Mouse (Mus musculus) lung, postnatal 4 days (tissue): ENCODE data around the gene Tbc1d22a.
"Not testable (repeated sequence)": the region's sequence is repeated elsewhere in the genome, so short reads cannot be mapped to it uniquely, and the experiment has no call there.

Experiments
- DNase-seq, 2 experiments: peaks; one replicate each; pipeline ENCODE4 v3.0.0; 2021

Tbc1d22a gene

DNA sequence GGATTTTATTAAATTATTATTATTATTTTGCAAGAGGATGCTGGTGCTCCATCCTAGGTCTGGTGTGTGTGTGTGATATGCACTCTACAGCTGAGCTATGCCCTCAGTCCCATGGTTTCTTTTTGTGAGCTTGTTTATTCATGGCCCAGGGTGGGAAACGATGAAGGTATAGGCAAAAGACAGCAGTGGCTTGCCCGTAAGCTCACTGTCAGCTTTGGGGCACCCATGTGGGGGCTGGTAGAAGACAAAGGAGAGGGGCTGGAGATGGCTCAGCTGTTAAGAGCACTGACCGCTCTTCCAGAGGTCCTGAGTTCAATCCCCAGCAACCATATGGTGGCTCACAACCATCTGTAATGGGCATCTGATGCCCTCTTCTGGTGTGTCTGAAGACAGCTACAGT, 32.9 kb upstream of the Tbc1d22a start:
- not testable (repeated sequence) for DNase-seq

DNA sequence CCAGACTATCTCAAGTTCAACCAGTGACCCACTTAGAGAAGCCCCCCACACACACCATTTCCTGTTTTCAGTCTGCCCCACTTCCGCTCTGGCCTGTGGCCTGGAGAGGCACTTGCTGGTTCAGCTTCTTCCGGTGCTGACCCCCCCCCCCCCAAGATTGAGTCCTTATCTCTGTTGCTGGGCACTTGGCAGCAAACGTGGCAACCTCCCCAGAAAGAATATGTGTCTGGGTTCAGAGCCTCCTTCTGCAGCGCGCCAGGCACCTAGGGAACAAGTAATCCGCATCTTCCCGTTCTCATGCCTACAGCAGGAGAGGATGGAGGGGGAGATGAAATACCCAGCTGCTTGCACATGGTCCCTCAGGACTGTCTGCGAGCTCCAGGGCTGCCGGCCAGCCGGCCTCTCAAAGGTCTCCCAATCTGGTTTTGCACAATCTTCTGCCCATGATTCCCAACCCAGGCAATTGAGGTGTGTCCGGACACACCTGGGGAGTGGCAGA, 32.3 kb upstream of the Tbc1d22a start:
- peak; percentile 67 to 83 for DNase-seq

DNA sequence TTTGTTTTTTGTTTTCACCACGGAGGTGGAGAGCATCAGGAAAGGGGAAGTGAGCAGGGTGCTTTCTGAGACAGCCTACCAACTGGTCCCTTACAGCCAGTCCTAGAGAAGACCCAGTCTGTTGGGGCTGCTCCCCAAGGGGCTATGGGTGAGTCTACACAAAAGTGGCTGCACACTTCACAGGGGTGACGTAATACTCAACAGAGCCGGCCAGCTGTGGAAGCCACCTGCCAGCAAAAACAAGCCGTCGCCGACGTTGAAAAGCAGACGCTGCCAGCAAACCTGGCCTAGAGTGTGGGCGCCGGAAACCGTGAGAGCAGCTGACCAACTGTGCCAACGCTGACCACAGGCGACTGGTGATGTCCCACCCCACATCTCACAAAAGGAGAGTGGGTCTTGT, 31.6 kb upstream of the Tbc1d22a start:
- DNase-seq, result peak; percentile 79 to 81

DNA sequence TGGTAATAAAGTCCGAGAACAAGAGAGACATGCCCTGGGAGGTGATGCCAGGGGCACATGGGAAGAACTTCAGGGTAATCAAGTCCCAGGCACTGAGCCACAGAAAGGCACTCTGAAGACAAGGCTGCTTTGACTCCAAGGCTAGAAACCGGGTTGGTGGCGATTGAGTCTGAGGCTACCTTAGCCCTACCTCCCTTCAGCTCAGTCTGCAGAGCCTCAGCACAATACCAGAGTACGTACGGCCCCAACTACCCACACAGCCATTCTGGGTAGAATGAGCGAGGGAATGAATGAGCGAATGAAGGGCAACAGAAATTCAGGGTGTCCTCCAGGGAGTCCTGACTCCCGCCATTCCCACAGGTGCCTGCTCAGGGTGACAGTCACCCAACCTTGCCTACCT, 30.8 kb upstream of the Tbc1d22a start:
- no peak for DNase-seq

DNA sequence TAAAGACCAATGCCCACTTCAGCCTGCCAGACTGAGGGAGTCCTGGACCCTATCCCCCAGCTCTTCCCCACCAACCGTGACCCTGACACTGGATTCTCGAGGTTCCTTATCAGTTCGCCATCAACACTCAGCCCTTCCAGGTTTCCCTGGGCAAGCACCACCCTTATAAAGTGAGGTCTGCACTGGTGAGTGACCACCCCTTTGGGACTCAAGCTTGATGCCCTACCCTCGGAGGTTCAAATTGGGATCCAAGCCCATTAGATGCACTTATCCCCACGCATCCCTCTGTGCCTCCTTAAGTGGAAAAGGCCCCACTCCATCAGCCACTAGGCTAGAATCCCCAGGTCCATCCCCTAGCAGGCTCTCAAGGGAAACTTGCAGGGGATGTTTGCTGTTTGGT, 30.2 kb upstream of the Tbc1d22a start:
- DNase-seq, result no peak

DNA sequence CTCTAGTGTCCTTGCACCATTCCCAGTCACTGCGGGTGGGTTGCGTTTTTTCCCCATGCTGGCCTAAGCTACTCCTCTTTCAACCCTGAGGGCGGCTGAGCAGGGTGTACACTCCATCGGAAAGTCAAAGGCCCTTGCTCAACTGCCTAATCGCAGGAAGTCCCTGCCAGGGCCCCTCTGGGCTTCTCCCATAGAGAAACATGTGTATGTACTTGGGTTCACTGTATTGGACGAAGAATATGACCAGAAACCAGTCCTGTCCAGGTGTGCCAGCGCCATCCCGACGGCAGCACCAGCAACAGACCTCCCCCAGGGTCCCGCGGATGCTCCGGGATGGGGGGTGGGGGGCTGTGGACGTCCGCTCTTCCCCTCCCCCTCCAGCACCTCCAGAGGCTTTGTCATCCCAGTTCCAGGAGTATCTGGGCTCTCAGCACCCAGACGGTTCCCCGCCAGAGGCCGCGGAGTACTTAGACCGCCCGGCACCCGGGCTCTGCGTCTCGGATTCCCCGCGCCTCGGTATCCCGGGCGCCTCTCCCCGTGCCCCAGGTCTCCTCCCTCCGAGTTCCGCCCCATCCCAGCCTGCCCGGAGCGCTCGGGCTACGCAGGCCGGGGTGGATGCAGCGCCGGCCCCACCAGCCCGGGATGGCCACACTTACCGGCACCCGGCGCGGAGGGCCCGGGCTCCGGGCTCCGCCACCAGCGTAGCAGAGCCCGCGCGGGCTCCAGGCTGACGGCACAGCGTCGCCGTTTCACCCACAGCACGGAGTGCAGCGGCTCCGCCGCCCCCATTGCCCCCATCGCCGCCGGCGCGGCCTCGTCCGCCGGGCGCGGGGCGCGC, 29.2 kb upstream of the Tbc1d22a start:
- DNase-seq, result peak; percentile 66

DNA sequence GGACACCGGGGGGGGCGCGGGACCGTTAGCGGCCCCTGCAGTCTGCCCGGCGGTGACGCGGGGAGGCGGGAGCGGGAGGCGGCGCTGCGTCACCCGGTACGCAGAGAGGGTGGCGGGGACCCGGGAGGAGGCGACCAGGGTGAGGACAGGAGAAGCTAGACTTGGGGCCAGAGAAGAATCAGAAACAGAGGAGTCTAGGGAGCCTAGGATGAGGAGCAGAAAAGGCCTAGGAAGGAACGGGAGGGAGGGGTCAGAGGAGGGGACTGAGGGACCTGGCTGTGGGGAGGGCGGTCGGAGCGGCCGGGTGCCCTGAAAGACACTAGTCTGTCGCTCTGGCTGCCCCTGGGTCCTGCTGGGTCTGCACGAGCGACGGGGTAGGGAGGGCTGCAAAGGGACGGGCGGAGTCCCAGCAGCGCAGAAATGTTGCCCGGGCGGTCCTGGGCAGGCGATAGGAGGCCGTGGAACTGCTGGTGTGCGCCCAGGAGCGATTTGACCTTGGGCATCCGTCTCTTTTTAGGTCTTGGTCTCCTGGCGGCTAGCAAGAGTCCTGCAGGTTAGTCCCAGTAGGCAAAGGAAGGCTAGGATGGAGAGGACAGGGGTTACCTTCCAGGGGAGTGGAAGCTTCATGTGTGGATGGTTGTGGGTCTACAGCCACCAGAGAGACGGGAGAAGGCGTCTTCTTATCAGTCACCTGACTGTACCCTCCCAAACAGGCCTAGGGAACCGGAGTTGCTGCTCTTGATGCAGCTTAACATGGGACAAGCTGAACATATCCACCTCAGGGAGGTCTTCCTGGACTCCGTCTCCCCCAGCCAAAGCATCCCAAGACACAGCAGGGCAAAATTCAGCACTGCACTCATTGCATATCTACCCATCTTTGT, 28.3 kb upstream of the Tbc1d22a start, which contains the start of gene Cerk:
TSS of gene Cerk (minus strand) at position 453 of the 881 bp plus-strand sequence.
- peak; percentile 83 to 87 for DNase-seq

DNA sequence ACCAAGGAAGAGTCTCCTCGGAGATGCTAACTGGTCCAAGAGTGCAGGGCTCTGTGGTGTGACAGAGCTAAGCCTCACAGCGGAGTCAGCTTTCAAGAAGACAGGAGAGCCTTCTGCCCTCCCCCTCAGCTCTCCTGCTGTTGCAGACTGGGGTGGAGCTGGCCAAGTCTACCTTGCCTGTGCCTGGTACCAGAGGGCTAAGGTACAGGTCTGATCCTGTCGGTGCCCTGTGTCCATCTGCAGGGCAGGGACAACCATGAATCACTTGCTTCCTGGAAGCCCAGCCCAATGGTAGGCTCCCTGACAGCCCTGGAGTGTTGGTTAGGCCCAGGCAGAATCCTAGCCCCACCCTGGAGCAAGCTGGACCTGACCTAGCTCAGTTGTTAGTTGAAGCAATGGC, 27.6 kb upstream of the Tbc1d22a start:
- no peak for DNase-seq

DNA sequence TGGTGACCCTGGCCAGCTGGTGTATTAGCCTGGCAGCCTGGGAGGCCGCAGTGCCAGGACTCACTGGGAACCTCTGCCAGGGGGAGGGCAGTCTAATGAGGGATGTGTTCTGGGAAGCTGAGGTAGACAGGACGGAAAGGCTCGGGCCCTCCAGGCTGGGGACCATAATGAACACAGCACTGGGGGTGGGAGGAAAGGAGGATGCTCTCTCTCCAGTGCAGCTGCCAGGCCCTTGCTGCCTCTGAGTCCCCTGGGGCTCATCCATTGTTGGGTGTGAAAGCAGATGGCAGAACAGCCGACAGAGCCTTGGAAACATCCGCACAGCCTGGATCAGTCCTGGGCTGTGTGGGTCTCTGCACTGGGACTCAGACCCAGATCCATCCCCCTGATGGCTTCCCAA, 26.1 kb upstream of the Tbc1d22a start:
- DNase-seq, result peak in 1 of 2 experiments; percentile 69

DNA sequence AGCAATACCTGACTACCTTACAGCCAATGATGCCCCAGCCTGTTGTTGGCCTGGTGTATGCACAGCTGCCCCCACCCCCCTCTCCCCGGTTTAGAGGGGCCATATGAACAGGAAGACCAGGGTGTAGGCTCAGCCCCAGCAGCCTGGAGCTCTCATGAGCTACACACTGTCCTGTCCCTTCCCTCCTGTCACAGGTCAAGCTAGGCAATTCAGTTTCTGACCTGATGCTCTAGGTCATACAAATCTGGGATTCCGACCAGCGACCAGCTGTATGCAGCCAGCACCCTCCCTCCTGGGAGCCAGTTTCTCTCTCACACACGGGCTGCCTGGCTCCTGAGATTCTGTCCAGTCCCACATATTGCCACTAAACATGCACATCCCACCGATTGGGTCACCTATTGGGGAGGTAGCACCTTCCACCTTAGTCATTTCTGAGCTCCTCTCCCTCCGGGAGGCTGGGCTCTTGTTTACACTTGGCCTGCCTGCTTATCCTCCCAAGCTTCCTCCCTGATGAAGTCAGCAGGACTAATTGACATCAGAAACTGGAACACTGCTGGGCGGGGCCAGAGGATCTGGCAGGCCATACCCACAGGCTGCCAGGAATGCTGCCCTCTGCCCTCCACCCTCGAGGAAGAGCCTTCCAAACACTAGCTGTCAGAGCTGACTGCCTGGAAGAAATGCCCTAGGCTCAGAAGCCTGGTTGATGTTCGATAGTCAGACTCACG, 25.4 kb upstream of the Tbc1d22a start:
- DNase-seq, result peak; percentile 91 to 95

DNA sequence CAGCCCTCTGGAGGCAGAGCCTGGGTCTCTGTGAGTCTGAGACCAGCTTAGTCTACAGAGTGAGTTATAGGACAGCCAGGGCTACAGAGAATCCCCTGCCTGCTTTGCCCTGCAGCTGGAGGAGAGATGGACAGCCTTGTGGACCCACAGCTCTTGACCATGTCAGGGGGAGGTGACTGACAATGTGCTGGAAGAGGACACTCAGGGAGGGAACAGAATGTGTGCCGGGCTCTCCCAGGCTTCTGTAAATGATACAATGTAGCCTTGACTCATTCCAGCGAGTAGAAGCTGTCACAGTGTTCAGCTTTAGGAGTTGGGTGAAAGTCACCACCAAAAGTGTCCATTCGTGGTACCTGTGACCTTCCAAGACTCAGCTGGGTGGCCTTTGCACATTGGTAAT, 23.9 kb upstream of the Tbc1d22a start:
- DNase-seq, result no peak

DNA sequence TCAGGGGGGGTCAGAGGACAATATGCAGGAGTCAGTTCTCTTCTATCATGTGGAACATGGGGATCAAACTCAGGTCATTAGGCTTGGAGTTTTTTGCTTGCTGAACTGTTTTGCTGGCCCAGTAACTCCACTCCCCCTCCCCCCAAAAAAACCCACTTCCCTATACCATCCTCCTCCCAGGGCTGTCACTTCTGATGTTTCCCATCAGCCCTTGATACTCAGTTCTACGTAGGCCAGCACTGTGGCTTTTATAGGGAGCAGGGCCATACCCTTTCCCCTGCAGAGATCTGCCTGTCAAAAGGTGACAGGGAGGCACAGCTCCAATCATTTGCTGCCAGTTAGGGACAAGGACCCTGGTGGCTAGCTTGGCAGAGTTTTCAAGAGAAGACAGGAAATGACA, 22.8 kb upstream of the Tbc1d22a start:
- DNase-seq, result no peak

DNA sequence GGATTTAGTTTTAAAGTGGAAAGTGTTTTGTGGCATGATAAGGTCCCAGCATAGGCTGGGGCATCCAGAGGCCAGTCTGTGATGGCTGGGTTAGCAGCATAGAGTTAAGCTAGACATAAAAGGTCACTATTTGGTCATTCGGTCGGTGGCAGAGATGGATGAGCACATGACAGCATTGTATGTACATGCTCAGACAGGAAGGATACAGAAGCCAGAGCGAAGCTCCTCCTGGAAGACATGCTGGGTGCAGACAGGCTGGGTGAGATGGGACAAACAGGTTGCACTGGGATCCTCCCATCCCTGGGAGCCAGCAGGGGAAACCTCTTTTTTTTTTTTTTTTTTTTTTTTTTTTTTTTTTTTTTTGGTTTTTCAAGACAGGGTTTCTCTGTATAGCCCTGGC, 22.3 kb upstream of the Tbc1d22a start:
- peak in 1 of 2 experiments; percentile 55 for DNase-seq

DNA sequence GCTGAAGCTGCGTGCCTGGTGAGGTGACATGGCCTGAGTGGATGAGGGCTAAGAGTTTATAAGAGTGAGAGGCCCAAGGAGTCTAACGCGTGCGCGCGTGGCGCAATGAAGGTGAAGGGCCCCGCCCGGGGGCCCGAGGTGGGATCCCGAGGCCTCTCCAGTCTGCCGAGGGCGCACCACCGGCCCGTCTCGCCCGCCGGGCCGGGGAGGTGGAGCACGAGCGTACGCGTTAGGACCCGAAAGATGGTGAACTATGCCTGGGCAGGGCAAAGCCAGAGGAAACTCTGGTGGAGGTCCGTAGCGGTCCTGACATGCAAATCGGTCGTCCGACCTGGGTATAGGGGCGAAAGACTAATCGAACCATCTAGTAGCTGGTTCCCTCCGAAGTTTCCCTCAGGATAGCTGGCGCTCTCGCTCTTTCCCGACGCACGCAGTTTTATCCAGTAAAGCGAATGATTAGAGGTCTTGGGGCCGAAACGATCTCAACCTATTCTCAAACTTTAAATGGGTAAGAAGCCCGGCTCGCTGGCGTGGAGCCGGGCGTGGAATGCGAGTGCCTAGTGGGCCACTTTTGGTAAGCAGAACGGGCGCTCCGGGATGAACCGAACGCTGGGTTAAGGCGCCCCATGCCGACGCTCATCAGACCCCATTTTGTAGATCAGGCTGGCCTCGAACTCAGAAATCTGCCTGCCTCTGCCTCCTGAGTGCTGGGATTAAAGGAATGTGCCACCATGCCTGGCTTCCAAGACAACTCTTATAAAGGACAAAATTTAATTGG, 19.4 kb upstream of the Tbc1d22a start:
- DNase-seq, result not testable (repeated sequence)

DNA sequence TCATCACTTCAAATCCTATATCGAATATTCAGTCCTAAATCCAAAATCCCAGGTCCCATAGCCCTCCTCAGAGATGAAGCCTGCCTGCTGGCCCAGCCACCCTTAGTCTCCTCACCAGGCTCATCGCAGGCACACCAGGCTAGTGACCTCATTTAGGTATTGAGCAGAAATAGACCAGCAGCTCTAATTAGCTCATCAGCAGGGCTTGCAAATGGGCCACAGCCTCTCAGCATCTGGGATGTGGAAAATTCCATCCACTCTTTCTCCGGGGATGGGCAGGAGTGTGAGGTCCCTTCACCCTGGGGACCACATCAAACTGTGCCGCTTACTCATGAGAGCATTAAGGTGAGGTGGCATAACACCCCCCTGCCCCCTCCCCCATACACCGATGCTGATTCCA, 15.2 kb upstream of the Tbc1d22a start:
- no peak for DNase-seq

DNA sequence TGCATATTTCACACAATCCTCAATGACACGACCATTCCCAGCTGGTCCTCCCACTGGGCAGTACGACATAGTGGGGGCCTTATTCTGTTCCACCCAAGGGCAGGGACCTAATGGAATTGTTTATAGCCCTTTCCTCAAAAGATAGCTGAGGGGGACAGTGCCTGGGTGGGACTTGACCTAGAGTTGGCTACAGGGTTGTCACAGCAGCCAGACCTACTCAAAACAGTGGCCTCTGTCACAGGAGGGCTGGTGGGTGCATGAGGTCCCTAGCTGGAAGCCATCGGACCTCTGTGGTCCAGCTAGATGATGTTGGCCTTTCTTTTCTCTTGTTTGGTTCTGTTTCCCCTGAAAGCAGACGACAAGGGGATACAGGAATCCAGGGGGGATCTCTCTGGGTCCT, 14.8 kb upstream of the Tbc1d22a start:
- no peak for DNase-seq

DNA sequence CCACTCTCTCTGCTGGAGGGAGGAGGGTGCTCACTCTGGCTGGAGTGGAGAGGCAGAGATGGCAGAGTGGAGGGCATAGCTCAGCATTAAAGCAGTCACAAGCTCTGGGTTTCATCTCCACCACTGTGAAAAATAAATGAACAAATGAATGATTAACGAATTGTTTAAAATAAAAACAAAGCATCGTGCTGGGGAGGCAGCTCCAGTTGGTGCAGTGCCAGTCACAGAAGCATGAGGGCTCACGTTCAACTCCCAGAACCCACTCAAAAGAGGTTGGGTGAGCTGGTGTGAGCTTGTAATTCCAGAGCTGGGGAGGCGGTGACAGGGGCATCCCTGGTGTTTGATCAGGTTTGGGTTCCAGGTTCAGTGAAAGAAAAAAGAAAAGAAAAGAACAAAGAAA, 14.1 kb upstream of the Tbc1d22a start:
- DNase-seq, result no peak

DNA sequence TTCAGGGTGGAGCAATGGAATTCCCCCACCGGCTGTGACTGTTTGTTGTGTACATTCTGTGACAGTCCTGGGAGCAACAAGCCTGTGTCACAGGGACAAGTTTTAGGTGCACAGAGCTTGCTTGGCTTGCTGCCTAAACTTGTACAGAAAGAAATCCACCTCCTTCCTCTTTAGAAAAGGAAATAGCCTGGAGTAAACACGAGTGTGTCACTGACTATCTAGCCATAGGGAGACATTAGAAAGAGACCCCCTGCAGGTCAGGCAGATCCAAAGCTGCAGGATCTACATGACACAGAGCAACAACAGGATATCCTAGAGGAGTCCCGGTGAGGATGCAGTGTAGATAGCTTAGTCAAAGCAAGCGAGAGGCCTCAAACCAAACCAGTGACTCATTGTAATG, 13.2 kb upstream of the Tbc1d22a start:
- peak; percentile 57 to 60 for DNase-seq

DNA sequence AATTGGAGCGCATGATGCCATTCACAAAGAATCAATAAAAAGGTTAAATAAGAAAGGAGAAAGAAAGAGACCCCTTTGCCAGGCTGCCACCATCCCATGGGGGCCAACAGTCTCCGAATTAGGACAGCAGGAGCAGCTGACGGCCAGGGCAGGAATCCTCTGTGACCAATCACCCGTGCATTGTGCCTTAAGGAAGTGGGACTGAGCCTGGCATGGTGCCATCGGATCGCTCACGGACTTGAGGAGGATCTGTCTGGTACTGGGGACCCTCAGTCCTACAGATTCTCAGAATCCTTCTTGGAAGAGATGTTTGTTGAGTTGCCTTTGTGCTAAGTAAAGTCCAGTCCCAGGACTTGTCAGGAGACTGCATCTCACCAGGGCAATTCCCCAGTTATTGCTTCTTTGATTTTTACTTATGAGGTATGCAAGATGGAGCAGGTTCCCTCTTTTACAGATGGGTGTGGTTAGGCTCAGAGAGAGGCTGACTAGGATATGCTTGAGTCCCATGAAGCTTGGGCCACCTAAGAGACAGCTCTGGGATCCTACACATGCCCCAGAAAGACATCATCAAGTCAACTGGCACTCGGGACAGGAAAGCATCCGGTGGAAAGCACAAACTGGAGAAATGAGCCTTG, 12.4 kb upstream of the Tbc1d22a start:
- DNase-seq, result peak; percentile 59 to 66

DNA sequence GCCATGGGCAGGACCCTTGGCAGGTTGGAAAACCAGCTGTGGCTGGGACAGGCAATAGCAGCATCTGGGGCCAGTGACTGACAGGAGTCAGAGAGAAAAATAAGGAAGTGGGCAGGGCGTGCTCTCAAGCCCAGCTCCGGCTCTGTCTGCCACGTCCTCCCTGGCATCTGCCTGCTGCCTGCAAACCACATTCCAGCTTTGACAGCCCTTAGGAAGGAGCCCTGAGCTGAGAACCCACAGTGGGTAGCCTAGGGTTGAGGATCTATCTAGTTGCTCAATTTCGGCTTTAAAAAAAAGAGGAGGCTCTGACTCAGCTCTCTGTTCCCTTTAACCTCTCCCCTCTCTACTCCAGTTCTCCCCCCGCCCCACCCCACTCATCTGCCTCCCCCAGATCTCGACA, 11.6 kb upstream of the Tbc1d22a start:
- DNase-seq, result peak; percentile 71 to 80

DNA sequence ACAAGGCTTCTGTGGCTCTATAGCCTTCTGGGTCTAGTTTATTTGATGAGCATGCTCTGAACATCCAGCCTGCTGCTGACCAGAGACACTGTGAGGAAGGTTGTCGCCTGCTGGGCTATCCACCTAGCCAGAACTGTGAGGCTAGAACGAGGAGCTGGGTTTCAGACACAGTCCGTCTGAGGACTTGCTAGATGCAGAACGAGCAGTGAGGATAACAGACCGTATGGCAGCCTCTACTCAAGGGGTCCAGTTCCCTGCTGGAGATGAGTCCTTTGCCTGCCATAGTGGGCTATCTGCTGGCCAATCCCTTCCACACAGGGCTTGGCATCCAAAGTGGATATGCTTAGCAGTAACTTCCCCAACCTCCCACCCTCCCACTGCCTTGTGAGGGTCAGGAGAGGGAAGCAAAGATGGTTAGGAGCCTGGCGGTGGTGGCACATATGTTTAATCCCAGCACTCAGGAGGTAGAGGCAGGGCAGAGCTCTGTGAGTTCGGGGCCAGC, 10.9 kb upstream of the Tbc1d22a start:
- no peak for DNase-seq
